Mouse (Mus musculus) ES-CJ7 (cell line): Measurements from ENCODE around the gene Zfp523.
A peak's percentile ranks its signal among the peaks of the same experiment; 100 is the strongest.

Source experiments
- DNase-seq: peaks from one replicate; pipeline ENCODE4 v3.0.0; 2011; ENCODE audit warnings: low read depth, low spot score

The Zfp523 gene

DNA sequence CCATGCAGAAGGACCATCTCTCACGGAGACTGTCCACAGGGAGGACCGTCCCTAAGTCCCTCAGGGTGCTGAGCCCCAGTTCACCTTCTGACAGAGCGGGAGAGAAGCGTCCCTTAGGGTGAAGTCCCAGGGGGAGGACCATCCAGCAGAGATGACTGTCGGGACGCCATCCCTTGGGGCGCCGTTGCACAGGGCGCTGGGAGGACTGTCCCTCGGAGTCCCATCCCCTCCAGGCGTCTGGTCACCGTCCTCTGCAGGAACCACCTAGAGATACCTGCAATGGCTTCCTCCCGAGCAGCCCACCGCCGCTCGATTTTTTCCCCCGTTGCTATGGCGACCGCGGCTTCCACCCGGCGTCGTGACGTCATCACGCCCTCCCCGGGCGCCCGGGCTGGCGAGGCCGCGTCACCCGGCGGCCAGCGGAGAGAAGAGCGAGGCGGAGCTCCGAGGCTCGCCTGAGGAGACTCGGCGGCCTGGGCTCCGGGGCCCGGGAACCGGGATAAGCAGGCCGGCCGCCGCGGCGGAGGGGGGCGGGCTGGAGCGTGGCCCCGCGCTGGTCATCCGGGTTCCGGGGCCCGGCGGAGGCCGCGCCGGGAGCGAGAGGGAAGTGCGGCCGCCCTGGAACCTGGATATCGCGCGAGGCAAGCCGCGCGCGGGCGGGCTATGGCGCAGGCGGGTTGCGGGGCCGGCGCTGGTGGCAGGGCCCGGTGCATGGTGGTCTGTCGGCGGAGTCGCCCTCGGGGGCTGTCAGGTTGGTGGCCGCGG lies at the start of gene Zfp523:
TSS of gene Zfp523 (plus strand) at position 355 of the 765 bp plus-strand sequence.
- peak; percentile 88 for DNase-seq

DNA sequence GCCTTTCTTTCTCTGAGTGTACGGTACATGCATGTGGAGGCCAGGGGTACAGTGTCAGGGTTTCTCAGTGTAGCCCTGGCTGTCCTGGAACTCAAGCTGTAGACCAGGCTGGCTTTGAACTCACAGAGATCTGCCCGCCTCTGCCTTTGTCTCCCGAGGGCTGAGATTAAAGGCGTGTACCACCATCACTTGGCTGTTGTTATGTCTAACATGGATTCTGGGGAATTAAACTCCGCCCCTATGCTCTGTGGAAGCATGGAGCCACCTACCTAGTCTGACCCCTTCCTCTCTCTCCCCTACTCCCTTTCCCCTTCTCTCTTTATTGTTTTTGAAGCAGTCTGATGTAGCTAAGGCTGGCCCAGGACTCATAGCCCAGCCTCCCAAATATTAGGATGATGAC lies 47.1 kb upstream of the Zfp523 start:
- DNase-seq = peak; percentile 70

DNA sequence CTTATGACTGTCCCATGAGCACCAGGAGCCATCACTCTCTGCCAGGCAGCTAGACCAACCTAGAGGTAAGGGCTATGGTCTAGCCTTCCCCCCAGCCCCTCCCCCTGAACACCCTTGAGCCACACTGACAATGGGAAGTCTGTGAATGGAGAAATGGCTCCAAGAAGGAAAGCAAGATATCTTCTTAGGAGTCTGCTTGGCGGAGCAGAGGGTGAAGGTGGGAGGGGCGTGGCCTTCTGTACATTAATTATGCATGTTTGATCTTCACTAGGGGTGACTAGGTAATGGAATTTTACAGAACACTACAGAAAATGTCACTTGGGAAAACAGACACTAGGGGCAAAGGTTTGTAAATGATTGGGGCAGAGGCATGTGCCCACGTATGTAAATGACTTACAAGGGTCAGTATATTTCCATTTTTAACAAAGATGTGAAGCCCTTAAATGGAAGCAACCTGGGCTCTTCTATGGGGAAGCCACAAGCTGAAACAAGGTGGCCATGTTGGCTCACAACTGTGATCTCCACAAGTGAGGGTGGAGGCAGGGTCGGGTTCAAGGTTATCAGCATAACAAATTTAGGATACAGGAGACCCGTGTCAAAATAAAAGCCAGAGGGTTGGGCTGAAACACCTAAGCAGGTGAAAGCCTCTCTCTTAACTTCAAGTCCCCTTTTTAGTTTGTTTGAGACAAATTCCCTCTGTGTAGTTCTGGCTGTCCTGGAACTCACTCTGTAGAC lies 46.4 kb upstream of the Zfp523 start:
- DNase-seq = peak; percentile 76

DNA sequence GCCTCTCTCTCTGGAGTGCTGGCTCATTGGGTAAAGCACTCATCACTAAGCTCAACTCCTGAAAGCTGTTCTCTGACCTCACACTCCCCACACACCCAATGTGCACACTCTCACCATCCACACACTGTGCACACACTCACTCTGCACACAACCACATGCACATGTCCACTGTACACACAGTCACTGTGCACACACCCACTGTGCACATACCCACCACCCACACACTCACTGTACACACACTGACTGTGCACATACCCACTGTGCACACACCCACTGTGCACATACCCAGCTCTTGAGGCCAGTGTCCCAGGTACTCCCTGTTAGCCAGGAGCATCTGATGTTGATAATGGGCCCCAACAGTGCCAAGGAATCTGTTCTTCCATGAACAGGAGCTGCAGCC lies 45.8 kb upstream of the Zfp523 start:
- DNase-seq = no peak

DNA sequence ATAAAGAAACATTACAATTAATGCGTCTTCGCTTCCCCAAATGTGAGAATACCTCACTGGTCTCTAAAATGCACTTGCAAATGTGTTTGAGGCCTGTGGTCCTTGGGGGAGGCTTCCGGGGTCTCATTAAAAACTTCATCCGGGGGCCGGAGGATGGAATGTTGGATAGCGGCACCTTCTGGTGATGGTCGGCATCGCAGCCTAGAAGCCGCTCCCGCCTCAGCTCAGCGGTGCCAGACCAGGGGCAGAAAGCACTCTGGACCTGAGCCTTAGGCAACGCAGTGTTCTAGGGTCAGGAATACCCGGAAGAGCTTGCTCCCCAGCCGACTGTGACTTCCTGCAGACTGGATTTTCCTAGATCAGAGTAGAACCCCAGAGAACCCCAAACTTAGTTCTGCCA lies 43.7 kb upstream of the Zfp523 start:
- peak; percentile 75 for DNase-seq

DNA sequence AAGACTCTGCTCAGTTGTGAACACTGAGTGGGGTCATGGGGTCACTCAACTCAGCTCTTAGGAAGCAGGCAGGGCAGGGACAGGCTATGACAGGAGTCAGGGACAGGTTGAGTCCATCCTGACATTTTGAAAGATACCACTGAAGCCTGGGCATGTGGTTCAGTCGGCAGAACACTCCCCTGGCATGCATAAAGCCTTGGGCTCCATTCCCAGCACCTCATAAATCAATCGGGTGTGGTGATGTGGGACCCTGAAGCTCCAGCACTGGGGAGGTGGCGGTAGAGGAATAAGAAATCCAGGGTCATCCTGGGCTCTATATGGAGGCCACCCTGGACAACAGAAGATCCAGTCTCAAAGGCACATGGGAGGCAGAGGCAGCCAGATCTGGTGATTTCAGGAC lies 41.4 kb upstream of the Zfp523 start:
- DNase-seq = no peak

DNA sequence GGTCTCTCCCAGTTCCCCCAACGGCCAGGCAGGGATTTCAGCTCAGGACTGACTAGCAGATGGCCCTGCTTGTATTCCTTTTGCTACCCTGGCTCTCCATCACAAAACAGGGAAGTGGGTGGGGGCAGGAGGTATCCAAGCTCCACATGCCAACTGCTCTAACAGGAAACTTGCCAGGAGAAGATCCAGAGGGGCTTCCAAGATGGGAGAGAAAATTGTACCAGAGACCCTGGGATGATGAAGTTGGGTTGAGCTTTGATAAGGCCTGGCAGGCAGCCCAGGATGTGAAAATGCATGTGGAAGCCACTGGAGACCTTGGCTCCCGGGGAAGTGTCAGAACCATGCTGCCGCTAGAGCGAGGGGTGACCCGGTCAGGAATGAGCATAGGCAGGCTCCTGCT lies 40.7 kb upstream of the Zfp523 start:
- DNase-seq = no peak

DNA sequence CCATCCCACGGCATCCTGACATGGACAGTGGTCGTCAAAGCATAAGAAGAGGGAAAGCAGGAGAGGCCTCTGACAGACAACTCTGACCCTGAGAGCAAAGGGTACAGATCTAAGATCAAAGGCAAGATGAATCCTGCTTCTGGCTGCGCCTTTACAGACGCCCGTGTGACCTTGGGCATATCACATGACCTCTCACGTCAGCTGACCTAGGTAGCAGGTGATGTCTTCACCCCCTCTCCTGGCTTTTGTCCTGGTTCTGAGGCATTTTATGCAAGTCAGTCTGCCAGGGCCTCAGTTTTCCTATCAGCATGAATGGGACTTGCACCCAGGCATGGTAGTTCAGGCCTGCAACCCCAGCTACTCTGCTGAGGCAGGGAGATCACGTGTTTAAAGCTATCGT lies 38.9 kb upstream of the Zfp523 start:
- DNase-seq = peak; percentile 87

DNA sequence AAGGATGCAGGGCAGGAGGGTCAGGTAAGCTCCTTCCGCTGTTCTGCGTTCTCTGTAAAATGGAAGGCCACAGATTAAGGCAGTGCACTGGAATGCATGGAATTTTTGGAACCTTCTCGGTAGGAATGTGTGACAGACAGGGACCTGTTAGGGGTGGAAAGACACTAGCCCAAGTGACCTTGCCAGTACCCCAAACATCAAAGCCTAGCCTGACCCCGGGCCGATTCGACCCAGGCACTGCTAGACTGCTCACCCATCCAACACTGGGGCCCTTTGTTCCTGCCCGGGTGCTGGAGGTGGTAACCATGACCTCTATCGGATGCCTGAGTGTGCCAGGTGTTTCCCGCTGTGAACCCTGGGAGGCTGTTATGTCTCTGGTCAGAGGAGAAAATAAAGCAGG lies 38.2 kb upstream of the Zfp523 start:
- peak; percentile 62 for DNase-seq

DNA sequence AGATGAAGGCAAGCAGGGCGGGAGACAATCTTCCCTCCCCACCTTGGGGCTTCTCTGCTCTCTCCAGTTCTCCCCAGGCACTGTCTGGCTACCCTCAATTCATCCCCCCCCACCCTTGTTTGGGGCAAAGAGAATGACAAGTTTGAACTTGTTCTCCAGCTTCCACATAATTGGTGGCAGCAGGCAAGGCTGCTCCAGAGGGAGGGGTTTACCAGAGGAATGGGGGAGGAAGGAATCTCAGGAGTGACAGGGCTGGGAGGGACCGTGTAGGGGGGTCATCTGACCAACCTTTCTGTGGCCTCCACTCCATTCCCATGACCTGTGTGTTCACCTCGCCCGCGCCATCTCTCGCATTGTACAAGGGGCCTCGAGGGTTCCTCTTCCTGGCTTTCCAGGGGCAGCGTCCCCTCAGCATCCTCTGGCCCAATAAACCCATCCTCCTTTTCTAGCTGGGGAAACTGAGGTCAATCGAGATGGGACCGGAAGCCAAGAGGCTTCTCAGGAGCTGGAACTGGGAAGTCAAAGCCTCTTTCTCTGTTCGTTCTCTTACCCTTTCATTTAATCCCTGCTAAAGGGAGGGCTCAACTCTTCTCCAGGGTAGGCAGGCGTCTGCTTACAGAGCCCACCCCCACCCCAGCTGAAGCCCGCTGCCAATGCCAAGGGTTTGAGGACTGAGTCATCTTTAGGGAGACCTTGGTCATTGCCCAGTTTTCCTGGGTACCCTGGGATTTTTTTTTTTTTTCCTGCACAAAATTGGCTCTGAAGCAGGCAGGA lies 36.3 kb upstream of the Zfp523 start:
- DNase-seq = peak; percentile 28

DNA sequence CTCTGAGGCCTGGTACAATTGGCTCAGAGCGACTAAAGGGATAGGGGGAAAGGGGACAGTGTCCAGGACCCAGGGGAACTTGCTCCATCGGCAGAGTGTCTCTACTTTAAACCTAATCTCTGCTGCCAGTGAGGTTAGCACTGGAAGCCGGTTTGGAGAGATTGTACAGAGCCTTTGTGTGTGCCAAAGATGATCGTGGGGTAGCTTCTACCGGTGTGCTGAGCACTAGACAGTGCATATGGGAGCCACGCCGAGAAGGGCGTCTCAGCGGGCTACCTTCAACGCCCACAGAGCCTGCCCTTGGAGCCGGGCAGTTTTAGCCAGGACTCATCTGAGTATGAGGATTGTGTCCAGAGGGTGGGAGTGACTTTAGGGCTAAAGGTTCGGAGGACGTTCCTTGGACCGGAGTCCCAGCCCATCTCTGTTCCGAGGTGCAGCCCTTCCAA lies 35.7 kb upstream of the Zfp523 start:
- DNase-seq = no peak

DNA sequence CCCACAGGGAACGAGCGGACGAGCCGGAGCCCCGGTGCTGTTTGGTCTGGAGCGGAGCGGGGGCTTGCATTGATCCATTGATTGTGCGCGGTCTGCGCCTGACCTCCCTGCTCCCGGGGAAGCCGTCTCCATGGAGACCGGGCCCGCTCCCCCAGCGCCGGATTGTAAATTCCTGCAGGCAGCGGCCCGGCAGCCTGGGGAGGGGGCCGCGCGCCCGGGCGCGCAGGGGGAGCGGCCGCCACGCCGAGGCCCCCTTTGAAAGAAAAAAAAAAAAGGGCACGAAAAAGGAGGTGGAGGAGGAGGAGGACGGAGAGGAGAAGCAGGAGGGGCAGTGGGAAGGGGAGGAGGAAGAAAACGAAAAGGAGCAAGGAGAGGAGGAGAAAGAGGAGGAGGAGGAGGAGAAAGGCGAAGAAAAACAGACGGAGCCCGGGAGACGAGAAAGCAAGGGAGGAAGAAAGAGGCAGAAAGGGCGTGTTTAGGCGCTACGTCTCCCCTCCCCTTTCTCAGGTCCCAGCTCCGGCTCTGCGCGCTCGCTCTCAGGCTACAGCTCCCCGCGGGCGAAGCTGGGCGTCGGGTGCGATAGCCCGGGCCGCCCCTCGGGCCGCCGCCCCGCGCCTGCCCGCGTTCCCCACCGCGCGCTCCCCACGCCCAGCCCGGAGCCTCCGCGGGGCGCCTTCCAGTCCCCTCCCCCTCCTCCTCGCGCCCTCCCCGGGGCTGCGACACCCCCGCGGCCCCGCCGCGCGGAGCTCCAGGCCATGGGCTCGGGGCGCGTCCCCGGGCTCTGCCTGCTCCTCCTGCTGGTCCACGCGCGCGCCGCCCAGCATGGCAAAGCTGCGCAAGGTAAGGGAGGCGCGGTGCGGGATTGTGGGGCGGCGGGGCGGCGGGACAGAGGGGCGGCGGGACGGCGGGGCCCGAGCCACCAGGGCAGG lies 34.9 kb upstream of the Zfp523 start, which contains the start of gene Scube3:
TSS of gene Scube3 (plus strand) at position 371 of the 929 bp plus-strand sequence.
- peak; percentile 68 for DNase-seq

DNA sequence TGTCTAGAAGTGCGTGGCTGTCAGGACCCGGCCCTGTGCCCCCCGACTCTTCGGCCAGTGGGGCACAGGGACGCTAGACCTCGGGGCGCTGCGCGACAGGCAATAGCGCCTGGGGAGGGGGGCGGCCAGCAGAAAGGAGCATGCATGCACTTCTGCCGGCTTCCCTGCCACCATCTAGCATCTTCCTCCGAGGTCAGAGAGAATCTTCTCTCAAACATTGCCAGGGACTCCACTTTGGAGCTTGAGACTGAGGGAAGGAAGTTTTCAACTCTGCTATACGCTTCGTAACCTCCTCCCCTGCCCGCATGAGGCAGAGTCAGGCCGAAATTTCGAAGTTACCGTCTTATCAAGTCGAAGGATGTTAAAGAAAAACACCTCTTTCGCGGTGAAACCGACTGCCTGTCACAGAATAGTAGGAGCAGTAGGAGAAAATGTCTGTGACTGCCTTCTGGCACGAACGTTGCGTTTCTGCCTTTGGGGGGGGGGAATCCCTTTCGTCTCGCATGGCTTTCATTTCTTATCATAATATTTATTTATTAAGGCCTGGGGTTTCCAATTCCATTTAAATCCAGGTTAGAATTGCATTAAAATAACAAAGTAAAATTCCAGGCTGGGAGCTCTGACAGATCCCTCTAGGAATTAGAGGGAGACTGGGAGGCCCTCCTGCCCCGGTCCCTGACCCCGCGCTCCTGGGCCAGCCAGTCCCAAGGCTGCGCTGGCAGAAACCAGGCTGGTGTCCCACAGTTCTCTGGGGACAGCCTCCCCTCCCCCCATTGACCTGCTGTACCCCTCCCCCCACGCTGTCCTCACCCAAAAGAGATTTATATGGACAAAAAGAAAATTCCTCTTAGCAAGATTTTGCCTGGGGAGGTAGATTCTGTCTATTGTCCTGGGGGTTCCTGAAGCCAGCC lies 34.0 kb upstream of the Zfp523 start:
- DNase-seq = peak; percentile 32

DNA sequence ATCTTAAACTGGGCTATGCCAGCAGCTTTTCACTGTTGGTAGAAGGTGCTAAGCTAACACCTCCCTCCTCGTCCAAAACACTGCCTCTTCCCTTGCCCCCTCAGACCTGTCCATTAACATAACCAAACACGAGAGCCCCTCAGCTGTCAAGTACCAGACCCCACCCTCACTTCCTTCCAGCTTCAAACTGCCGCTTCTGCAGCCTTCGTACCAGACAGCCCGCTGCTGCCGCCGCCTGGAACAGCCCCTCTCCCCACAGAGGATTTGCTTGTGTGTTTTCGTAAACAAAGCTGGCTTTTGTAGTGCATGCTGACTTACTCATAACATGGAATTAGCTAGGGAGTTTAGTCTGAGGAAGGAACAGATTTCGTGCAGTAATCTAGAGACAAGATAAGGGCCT lies 33.2 kb upstream of the Zfp523 start:
- peak; percentile 59 for DNase-seq

DNA sequence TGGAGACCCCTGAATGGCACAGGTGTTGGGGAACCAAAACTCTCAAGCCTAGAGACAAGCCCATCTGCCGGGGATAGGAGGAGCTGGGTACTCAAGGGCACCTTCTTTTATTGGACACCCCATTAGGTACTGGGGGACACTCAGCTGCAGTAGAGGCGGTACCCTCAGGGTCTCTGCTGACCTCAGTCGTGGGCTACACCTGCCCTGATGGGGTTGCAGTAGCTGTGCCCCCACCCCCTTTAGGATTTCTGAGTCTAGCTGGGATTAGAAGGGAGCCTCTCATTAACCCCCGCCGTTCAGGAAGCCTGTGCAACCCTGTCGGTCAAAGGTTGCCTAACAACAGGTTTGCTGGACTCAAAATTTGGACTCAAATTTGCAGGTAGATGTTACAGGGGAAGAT lies 32.7 kb upstream of the Zfp523 start:
- no peak for DNase-seq

DNA sequence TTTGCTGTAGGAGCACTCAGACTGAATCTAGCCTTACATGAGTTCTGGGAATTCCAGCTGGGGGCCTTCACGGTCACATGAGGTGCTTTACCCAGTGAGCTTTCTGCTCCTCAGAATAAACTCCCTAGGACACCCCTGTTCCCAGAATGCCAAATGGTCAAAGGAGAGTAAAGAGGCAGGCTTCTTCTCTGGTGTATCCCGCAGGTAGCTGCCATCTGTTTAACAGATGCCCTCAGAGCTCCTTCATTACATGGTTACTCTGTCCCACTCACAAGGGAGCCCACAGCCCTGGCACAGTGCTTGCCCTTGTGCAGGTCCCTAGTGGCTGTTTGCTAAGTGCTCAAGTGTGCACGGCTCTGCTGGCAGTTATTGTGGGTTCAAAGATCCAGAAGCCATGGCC lies 28.6 kb upstream of the Zfp523 start:
- DNase-seq = no peak

DNA sequence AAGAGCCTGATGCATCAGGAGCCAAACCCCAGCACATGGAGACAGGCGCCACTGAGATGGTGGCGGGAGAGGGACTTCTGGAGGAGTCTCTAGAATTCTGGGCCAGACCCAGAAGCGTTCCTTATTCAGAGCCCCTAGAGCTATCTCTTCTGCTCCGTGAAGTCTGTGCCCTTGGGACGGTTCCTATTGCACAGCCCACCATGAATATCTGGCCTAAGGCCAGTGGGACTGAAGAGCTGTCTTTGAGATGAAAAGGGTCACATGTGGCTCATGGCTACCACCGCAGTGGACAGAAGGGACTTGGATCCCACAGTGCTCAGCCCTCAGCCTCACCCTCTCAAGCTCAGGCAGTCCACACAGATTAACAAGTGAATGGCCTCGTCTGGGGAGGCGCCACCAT lies 27.2 kb upstream of the Zfp523 start:
- DNase-seq = peak; percentile 26

DNA sequence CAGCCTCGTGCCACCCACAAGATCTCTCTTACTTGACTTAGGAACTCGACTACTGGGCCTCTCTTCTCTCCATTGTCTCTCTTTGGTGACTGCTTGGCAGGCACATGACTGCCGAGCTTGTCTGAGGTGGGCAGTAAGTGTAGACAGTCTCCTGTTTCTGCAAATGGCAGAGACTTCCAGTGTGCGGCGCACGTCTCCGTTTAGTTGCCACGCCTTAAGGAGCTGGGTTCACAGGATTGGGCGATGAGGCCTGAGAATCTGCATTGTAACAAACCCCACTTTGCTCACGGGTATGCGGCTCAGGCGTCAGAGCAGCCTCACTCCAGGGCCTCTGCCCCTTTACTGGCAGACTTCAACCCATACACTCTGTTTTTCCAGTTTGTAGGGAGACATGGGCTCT lies 26.5 kb upstream of the Zfp523 start:
- peak; percentile 46 for DNase-seq

DNA sequence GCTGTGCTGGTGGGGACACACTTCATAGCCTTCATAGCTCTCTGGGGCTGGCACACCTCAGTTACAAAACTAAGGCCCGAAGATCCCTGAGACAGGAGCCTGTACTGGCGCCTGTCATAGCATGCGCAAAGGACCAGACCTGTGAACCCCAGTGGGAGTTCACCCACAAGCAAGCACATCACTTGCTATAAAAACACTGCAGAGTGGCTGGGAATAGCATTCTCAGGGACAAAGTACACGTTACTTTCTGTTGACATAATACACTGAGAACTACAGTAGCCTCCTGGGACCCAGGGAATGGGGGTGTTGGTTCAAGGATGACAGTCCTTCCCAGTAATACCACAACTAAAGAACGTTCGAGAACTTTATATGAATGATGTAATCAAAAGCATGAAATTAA lies 23.8 kb upstream of the Zfp523 start:
- no peak for DNase-seq

DNA sequence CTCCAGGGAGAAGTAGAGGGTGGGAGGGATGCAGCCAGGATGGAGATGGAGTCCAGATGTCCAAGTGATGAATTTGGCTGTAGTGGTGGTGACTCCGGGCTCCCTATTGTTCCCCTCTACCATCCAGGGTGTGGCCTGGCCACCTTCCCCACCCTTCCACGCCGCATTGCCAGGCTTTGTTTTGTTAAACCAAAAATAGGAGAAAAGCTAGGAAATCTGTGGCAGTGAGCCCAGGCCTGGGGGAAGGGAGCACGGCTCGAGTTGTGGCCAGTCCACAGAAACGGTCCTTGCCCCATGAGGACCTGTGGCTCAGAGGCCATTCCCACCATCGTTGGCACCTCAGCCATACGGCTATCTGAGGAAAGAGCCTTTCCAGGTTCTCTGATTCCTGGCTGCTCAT lies 22.0 kb upstream of the Zfp523 start:
- no peak for DNase-seq
